Mouse (Mus musculus) forebrain, postnatal 0 days (tissue): ENCODE measurements around the gene Cyp26a1. TPM values are rescaled to one million over a fixed set of nuclear protein-coding genes. Genes with fewer than 3 reads are reported as not detected.

Source experiments
- ATAC-seq: fragments of 200-750 bp; cut with Nextera tagmentation; 2 replicates; pipeline ENCODE4 v1.8.0; 2017; ENCODE audit warnings: mild to moderate bottlenecking, moderate library complexity
- DNase-seq: peaks from one replicate; pipeline ENCODE4 v3.0.0-alpha.2; 2015
- H3K27ac ChIP-seq: fragments of 300-500 bp; sonication (generic); 2 replicates; pipeline ENCODE4 v1.5.1; 2014; ENCODE audit warnings: low read depth, mild to moderate bottlenecking, antibody characterized with exemption, low read length, moderate library complexity, mixed read lengths
- H3K27me3 ChIP-seq: fragments of 300-500 bp; sonication (generic); 2 replicates; pipeline ENCODE4 v1.6.1; 2014; ENCODE audit warnings: mild to moderate bottlenecking, low read length, mixed read lengths; ENCODE audit not compliant: insufficient read depth
- H3K36me3 ChIP-seq: fragments of 300-500 bp; sonication (generic); 2 replicates; pipeline ENCODE4 v1.6.1; 2014; ENCODE audit warnings: mild to moderate bottlenecking, moderate library complexity; ENCODE audit not compliant: insufficient read depth
- H3K4me1 ChIP-seq: fragments of 300-500 bp; sonication (generic); 2 replicates; pipeline ENCODE4 v1.6.1; 2014; ENCODE audit warnings: antibody characterized with exemption; ENCODE audit not compliant: insufficient read depth
- H3K4me2 ChIP-seq: fragments of 300-500 bp; sonication (generic); 2 replicates; pipeline ENCODE4 v1.6.1; 2014; ENCODE audit warnings: low read depth, mild to moderate bottlenecking, moderate library complexity
- H3K4me3 ChIP-seq: fragments of 300-500 bp; sonication (generic); 2 replicates; pipeline ENCODE4 v1.5.1; 2014; ENCODE audit warnings: low read depth, low read length, mixed read lengths
- H3K9ac ChIP-seq: fragments of 300-500 bp; sonication (generic); 2 replicates; pipeline ENCODE4 v1.6.1; 2014; ENCODE audit warnings: mild to moderate bottlenecking
- H3K9me3 ChIP-seq: fragments of 300-500 bp; sonication (generic); 2 replicates; pipeline ENCODE4 v1.6.1; 2016; ENCODE audit warnings: low read length
- CTCF ChIP-seq: sonication (generic); IDR thresholded peaks from 2 replicates; pipeline ENCODE4 v1.5.1; 2016; ENCODE audit warnings: antibody characterized with exemption, control low read depth, low read depth
- WGBS: fragments of 180-500 bp; shearing (Covaris S2); extraction: QIAGEN DNeasy Blood & Tissue Kit; methylation state at CpG from one replicate; pipeline ENCODE4 v1.1.7; 2014; 5-methylcytosine and 5-hydroxymethylcytosine counted together
- polyA plus RNA-seq: library from polyadenylated mRNA; unstranded; fragments of >200 nt; fragmentation: Nextera tagmentation; extraction: Ambion mirVana; gene quantifications from 2 replicates; pipeline ENCODE4 v1.2.1, GENCODE M21; 2015
- total RNA-seq: library from RNA; depleted of rRNA; stranded (reverse); fragments of >200 nt; gene quantifications from 2 replicates; pipeline ENCODE4 v1.2.3, GENCODE M21; 2014

Gene Cyp26a1
- total and polyA plus RNA-seq, 2 experiments from 2014 or later, result 0.42 TPM; not detected in 1

GRCm38 (mm10) chr19:37690716-37691115 is 6.9 kb upstream of the Cyp26a1 start:
- Histone ChIP-seq H3K27ac (no peak overlapping the region), H3K9me3 (no peaks in the 10 kb centered on the region), H3K4me1 (peaks cover 4% of the 10 kb centered on the region; the same call in 1 of the 2 replicates), H3K9ac (no peak overlapping the region), H3K27me3 (peaks cover 100% of the 10 kb centered on the region), H3K4me3 (no peak overlapping the region), H3K4me2 (0 out of 2 replicates have a peak overlapping the region, but pooled peaks have one; percentile 6), H3K36me3 (no peaks in the 10 kb centered on the region)
- TF ChIP-seq CTCF, result peak; percentile 47
- WGBS, result 1% methylated on average over 29 of the region's 29 CpGs
- ATAC-seq (no peak; the same call in 1 of the 2 replicates), DNase-seq (no peak)

- peaks cover 4% of the 10 kb centered on the region; the same call in 1 of the 2 replicates for H3K4me1 ChIP-seq
- peak; percentile 64 for DNase-seq
- TF ChIP-seq CTCF, result no peak
- 0 out of 2 replicates have a peak overlapping the region, but pooled peaks have one; percentile 22 for H3K9ac ChIP-seq
- peaks cover 100% of the 10 kb centered on the region for H3K27me3 ChIP-seq
- H3K27ac ChIP-seq, result no peak overlapping the region
- no peaks in the 10 kb centered on the region for H3K36me3 ChIP-seq
- no peaks in the 10 kb centered on the region for H3K9me3 ChIP-seq
- peak; percentile 71 for ATAC-seq
- under 1% methylated on average over 40 of the region's 40 CpGs for WGBS
- H3K4me3 ChIP-seq, result peak overlapping the region; percentile 30
- peak overlapping the region; percentile 50 for H3K4me2 ChIP-seq
Measured at GRCm38 (mm10) chr19:37692879-37693278, 4.7 kb upstream of the Cyp26a1 start.

- DNase-seq (no peak), ATAC-seq (no peak)
- H3K4me2 ChIP-seq, result no peak overlapping the region
- WGBS, result 30% methylated on average over 13 of the region's 13 CpGs
- H3K27ac ChIP-seq, result no peak overlapping the region
- H3K9me3 ChIP-seq, result no peaks in the 10 kb centered on the region
- H3K27me3 ChIP-seq, result peaks cover 98% of the 10 kb centered on the region
- no peaks in the 10 kb centered on the region for H3K36me3 ChIP-seq
- no peak overlapping the region for H3K9ac ChIP-seq
- peaks cover 4% of the 10 kb centered on the region; the same call in 1 of the 2 replicates for H3K4me1 ChIP-seq
- no peak for TF ChIP-seq CTCF
- H3K4me3 ChIP-seq, result no peak overlapping the region
Measured at GRCm38 (mm10) chr19:37695146-37695545, 2.5 kb upstream of the Cyp26a1 start.

GRCm38 (mm10) chr19:37695762-37696602 is 1.6 kb upstream of the Cyp26a1 start:
- Histone ChIP-seq H3K27ac (no peak overlapping the region), H3K36me3 (no peaks in the 10 kb centered on the region), H3K9me3 (no peaks in the 10 kb centered on the region), H3K4me3 (0 out of 2 replicates have a peak overlapping the region, but pooled peaks have one; percentile 6), H3K4me1 (peaks cover 4% of the 10 kb centered on the region; the same call in 1 of the 2 replicates), H3K4me2 (peak overlapping the region; percentile 25), H3K9ac (no peak overlapping the region), H3K27me3 (peaks cover 98% of the 10 kb centered on the region)
- no peak for ATAC-seq
- no peak for DNase-seq
- 4% methylated on average over 42 of the region's 42 CpGs for WGBS
- no peak for TF ChIP-seq CTCF

- Histone ChIP-seq H3K27me3 (peaks cover 93% of the 10 kb centered on the region), H3K4me1 (peaks cover 4% of the 10 kb centered on the region; the same call in 1 of the 2 replicates), H3K36me3 (no peaks in the 10 kb centered on the region), H3K9me3 (no peaks in the 10 kb centered on the region), H3K9ac (no peak overlapping the region), H3K27ac (no peak overlapping the region), H3K4me2 (peak overlapping the region; percentile 65), H3K4me3 (peak overlapping the region; percentile 36; the same call in 1 of the 2 replicates)
- ATAC-seq (no peak), DNase-seq (peak; percentile 46)
- 4% methylated on average over 22 of the region's 22 CpGs for whole genome bisulfite sequencing
- TF ChIP-seq CTCF, result no peak
Measured at GRCm38 (mm10) chr19:37696603-37697334, 829 bp upstream of the Cyp26a1 start.

GRCm38 (mm10) chr19:37697335-37697636 is 312 bp upstream of the Cyp26a1 start:
- ATAC-seq, result no peak
- 4% methylated on average over 18 of the region's 18 CpGs for WGBS
- peak overlapping the region; percentile 36 for H3K4me3 ChIP-seq

More at GRCm38 (mm10) chr19:37697335-37697636, 312 bp upstream of the Cyp26a1 start:
- no peaks in the 10 kb centered on the region for H3K36me3 ChIP-seq
- no peak for DNase-seq
- H3K9ac ChIP-seq, result no peak overlapping the region
- peak overlapping the region; percentile 65 for H3K4me2 ChIP-seq
- TF ChIP-seq CTCF, result no peak
- no peak overlapping the region for H3K27ac ChIP-seq
- no peaks in the 10 kb centered on the region for H3K9me3 ChIP-seq
- H3K4me1 ChIP-seq, result peaks cover 4% of the 10 kb centered on the region; the same call in 1 of the 2 replicates
- H3K27me3 ChIP-seq, result peaks cover 93% of the 10 kb centered on the region
